Mouse (Mus musculus): ENCODE measurements around the gene Tnfaip8l2.

DNA sequence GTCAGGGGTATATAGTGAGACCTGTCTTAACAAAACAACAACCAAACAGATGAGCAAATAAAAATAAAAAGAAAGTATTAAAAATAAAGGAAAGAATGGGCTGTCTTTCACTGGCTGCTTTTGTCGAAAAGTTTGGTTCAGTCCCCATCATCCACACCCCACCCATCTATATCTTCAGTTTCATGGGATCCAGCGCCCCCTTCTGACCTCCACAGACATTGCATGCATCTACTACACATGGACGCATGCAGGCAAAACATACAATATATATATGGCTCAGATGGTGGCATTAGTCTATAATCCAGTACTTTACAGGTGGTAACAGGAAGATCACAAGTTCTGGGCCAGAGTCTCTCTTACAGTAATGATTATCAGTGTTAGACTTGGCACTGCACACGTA lies 11.7 kb upstream of the Tnfaip8l2 start:
- TF ChIP-seq POLR2A (IDR thresholded peaks at IDR 0.05; ENCODE audit: control insufficient read depth, extremely low read depth, insufficient read depth, low read length, poor library complexity), result no peak
- no peak for TF ChIP-seq CTCF (IDR thresholded peaks at IDR 0.05; ENCODE audit: borderline replicate concordance, control insufficient read depth, extremely low read depth, insufficient read depth, low read length, poor library complexity)

Measured in thymus, adult 2 months (tissue).